Mouse (Mus musculus): ENCODE results near the gene Sdccag8. TPM values are rescaled to one million over a fixed set of nuclear protein-coding genes. Genes with fewer than 3 reads are reported as not detected.

Gene Sdccag8
- polyA plus RNA-seq, 1 experiment from 2014 or later: 5.2 TPM

DNA sequence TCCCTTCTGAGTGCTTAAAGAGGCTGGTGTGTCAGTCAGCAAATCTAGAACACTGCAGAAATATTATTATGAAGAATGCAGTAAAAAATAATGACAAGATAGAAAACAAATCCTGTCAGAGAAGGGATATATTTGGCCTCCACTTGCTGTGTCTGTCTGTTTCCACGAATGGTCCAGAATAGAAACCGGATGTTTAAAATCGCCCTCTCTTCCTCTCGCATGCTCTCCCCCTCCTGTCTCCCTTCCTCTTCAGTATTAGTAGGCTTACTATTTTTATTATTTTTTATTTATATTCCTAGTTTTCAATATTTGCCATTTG is 157.0 kb downstream of the Sdccag8 start:
- Histone ChIP-seq H3K36me3 (ENCODE audit: control insufficient read depth, insufficient read depth) (no peaks in the 10 kb centered on the region), H3K9ac (ENCODE audit: low read depth, low read length) (no peak overlapping the region), H3K27me3 (ENCODE audit: control insufficient read depth, insufficient read depth, low read depth, low read length) (no peaks in the 10 kb centered on the region), H3K4me2 (ENCODE audit: low read depth, low read length) (no peak overlapping the region), H3K9me3 (replicated peaks; ENCODE audit: control insufficient read depth, low read length) (no peaks in the 10 kb centered on the region), H3K4me3 (ENCODE audit: low read depth, low read length) (no peak overlapping the region), H3K4me1 (ENCODE audit: control insufficient read depth, low read depth, low read length) (no peaks in the 10 kb centered on the region), H3K27ac (ENCODE audit: low read length) (no peak overlapping the region)
- WGBS (ENCODE audit: insufficient replicate concordance): 59% methylated on average over 4 of the region's 4 CpGs
- ATAC-seq (ENCODE audit: low read depth): no peak

GRCm38 (mm10) chr1:176973356-176974088 is 159.1 kb downstream of the Sdccag8 start:
- no peak overlapping the region for H3K27ac ChIP-seq (ENCODE audit: low read length)
- 58% methylated on average over 6 of the region's 6 CpGs for WGBS (ENCODE audit: insufficient replicate concordance)
- no peaks in the 10 kb centered on the region for H3K27me3 ChIP-seq (ENCODE audit: control insufficient read depth, insufficient read depth, low read depth, low read length)
- H3K4me3 ChIP-seq (ENCODE audit: low read depth, low read length): no peak overlapping the region
- no peak overlapping the region for H3K9ac ChIP-seq (ENCODE audit: low read depth, low read length)
- H3K4me1 ChIP-seq (ENCODE audit: control insufficient read depth, low read depth, low read length): no peaks in the 10 kb centered on the region
- ATAC-seq (ENCODE audit: low read depth): no peak
- H3K9me3 ChIP-seq (replicated peaks; ENCODE audit: control insufficient read depth, low read length): no peaks in the 10 kb centered on the region
- H3K4me2 ChIP-seq (ENCODE audit: low read depth, low read length): no peak overlapping the region
- H3K36me3 ChIP-seq (ENCODE audit: control insufficient read depth, insufficient read depth): no peaks in the 10 kb centered on the region

DNA sequence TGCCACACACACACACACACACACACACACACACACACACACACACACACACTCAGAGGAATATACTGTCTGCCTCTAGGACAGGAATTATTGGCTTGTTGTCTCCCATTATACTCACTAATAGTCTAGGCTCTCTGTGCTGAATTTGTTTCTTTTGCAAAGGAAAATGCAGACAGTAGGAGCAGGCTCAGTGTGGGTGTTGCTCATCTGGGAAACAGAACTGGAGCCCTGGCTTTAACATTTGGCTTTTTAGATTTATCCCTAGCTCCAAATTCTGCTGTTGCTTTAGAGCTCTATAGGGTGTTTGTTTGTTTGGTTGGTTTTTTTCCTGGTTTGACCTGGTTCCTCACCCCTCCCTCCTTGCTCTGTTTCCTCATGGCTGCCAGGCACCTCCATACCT is 164.8 kb downstream of the Sdccag8 start:
- H3K9me3 ChIP-seq (replicated peaks; ENCODE audit: control insufficient read depth, low read length): no peaks in the 10 kb centered on the region
- ATAC-seq (ENCODE audit: low read depth): no peak
- H3K9ac ChIP-seq (ENCODE audit: low read depth, low read length): no peak overlapping the region
- H3K4me3 ChIP-seq (ENCODE audit: low read depth, low read length): no peak overlapping the region
- no peak overlapping the region for H3K27ac ChIP-seq (ENCODE audit: low read length)
- H3K36me3 ChIP-seq (ENCODE audit: control insufficient read depth, insufficient read depth): no peaks in the 10 kb centered on the region
- H3K4me1 ChIP-seq (ENCODE audit: control insufficient read depth, low read depth, low read length): no peaks in the 10 kb centered on the region; the same call in 1 of the 2 replicates
- no peaks in the 10 kb centered on the region for H3K27me3 ChIP-seq (ENCODE audit: control insufficient read depth, insufficient read depth, low read depth, low read length)
- H3K4me2 ChIP-seq (ENCODE audit: low read depth, low read length): no peak overlapping the region

DNA sequence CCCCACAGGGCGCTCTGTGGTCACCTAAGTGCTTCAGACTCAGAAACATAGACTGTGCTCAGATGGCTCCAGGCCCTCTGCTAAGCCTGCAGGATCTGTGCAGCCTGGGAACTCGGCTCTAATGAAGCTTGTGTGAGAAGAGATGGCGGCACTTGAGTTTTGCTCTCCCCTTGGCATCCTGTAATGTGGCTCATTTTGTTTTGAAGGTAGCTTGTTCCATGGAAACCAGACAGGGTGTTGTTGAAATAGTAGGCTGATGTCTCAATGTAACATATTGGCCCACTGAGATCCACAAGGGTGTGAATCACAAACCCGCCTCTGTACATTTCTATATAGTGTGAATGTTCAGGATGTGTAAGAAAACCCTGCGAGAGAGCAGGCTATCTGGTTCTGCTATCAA is 165.7 kb downstream of the Sdccag8 start:
- no peak overlapping the region for H3K4me2 ChIP-seq (ENCODE audit: low read depth, low read length)
- no peaks in the 10 kb centered on the region for H3K36me3 ChIP-seq (ENCODE audit: control insufficient read depth, insufficient read depth)
- no peaks in the 10 kb centered on the region for H3K27me3 ChIP-seq (ENCODE audit: control insufficient read depth, insufficient read depth, low read depth, low read length)
- H3K9ac ChIP-seq (ENCODE audit: low read depth, low read length): no peak overlapping the region
- WGBS (ENCODE audit: insufficient replicate concordance): 68% methylated on average over 5 of the region's 5 CpGs
- H3K27ac ChIP-seq (ENCODE audit: low read length): no peak overlapping the region
- H3K4me1 ChIP-seq (ENCODE audit: control insufficient read depth, low read depth, low read length): no peaks in the 10 kb centered on the region; the same call in 1 of the 2 replicates
- no peak overlapping the region for H3K4me3 ChIP-seq (ENCODE audit: low read depth, low read length)
- H3K9me3 ChIP-seq (replicated peaks; ENCODE audit: control insufficient read depth, low read length): no peaks in the 10 kb centered on the region
- no peak for ATAC-seq (ENCODE audit: low read depth)

- H3K4me2 ChIP-seq (ENCODE audit: low read depth, low read length): no peak overlapping the region
- ATAC-seq (ENCODE audit: low read depth): no peak
- H3K9me3 ChIP-seq (replicated peaks; ENCODE audit: control insufficient read depth, low read length): no peaks in the 10 kb centered on the region
- 70% methylated on average over 10 of the region's 10 CpGs for WGBS (ENCODE audit: insufficient replicate concordance)
- H3K4me3 ChIP-seq (ENCODE audit: low read depth, low read length): no peak overlapping the region
- no peak overlapping the region for H3K27ac ChIP-seq (ENCODE audit: low read length)
- no peaks in the 10 kb centered on the region for H3K36me3 ChIP-seq (ENCODE audit: control insufficient read depth, insufficient read depth)
- no peaks in the 10 kb centered on the region for H3K27me3 ChIP-seq (ENCODE audit: control insufficient read depth, insufficient read depth, low read depth, low read length)
- H3K9ac ChIP-seq (ENCODE audit: low read depth, low read length): no peak overlapping the region
- H3K4me1 ChIP-seq (ENCODE audit: control insufficient read depth, low read depth, low read length): no peaks in the 10 kb centered on the region; the same call in 1 of the 2 replicates
These were observed 166.4 kb downstream of the Sdccag8 start for GRCm38 (mm10) chr1:176980801-176981400.

DNA sequence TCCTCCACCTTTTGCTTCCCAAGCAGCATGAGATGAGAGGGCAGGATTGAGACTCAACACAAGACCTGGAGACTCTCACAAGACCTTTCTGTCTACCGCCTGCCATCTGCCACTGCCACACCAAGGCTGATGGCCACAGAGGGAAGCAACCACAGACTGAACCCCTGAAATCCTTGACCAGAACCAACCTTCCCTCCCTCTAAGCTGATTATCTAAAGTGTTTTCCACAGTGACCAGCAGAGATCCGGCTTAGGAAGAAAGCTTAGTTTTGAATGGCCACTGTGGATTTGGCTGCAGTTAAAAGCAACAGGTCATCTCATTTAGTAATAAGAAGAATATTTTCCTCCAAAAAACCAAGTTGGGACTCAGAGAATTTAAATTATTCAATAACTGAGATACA is 167.1 kb downstream of the Sdccag8 start:
- no peak overlapping the region for H3K4me2 ChIP-seq (ENCODE audit: low read depth, low read length)
- no peaks in the 10 kb centered on the region for H3K27me3 ChIP-seq (ENCODE audit: control insufficient read depth, insufficient read depth, low read depth, low read length)
- H3K4me3 ChIP-seq (ENCODE audit: low read depth, low read length): no peak overlapping the region
- no peaks in the 10 kb centered on the region; the same call in 1 of the 2 replicates for H3K4me1 ChIP-seq (ENCODE audit: control insufficient read depth, low read depth, low read length)
- H3K36me3 ChIP-seq (ENCODE audit: control insufficient read depth, insufficient read depth): no peaks in the 10 kb centered on the region
- H3K9ac ChIP-seq (ENCODE audit: low read depth, low read length): no peak overlapping the region
- ATAC-seq (ENCODE audit: low read depth): no peak
- no peak overlapping the region for H3K27ac ChIP-seq (ENCODE audit: low read length)
- no peaks in the 10 kb centered on the region for H3K9me3 ChIP-seq (replicated peaks; ENCODE audit: control insufficient read depth, low read length)
- WGBS (ENCODE audit: insufficient replicate concordance): 77% methylated on average over 2 of the region's 2 CpGs

DNA sequence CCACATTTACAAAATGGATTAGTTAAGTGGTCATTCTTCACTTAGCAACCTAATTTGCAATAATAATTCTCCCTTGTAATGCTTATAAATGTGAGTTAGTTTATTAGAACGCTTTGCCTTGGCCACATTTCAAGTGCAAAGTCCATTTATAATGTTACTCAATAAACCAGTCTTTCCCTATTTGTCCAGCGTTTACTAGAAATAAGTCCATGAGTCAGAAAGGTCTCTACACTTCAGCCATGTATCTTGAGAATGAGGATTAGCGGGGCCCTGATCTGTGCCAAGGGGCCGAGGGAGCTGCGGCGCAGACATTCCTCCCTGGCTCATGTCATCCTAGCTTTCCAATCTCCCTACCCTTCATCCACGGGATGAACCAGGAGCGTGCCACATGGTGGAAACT is 168.2 kb downstream of the Sdccag8 start:
- Histone ChIP-seq H3K9me3 (replicated peaks; ENCODE audit: control insufficient read depth, low read length) (no peaks in the 10 kb centered on the region), H3K27ac (ENCODE audit: low read length) (no peak overlapping the region), H3K4me3 (ENCODE audit: low read depth, low read length) (no peak overlapping the region), H3K36me3 (ENCODE audit: control insufficient read depth, insufficient read depth) (no peaks in the 10 kb centered on the region), H3K4me1 (ENCODE audit: control insufficient read depth, low read depth, low read length) (no peaks in the 10 kb centered on the region; the same call in 1 of the 2 replicates), H3K27me3 (ENCODE audit: control insufficient read depth, insufficient read depth, low read depth, low read length) (no peaks in the 10 kb centered on the region), H3K4me2 (ENCODE audit: low read depth, low read length) (no peak overlapping the region), H3K9ac (ENCODE audit: low read depth, low read length) (no peak overlapping the region)
- ATAC-seq (ENCODE audit: low read depth): no peak
- WGBS (ENCODE audit: insufficient replicate concordance): 74% methylated on average over 8 of the region's 8 CpGs

- Histone ChIP-seq H3K27ac (ENCODE audit: low read length) (no peak overlapping the region), H3K4me1 (ENCODE audit: control insufficient read depth, low read depth, low read length) (no peaks in the 10 kb centered on the region; the same call in 1 of the 2 replicates), H3K4me3 (ENCODE audit: low read depth, low read length) (no peak overlapping the region)
These were observed 171.2 kb downstream of the Sdccag8 start for GRCm38 (mm10) chr1:176985691-176986090.

GRCm38 (mm10) chr1:176986275-176986674 is 171.8 kb downstream of the Sdccag8 start:
- H3K4me1 ChIP-seq (ENCODE audit: control insufficient read depth, low read depth, low read length): no peaks in the 10 kb centered on the region; the same call in 1 of the 2 replicates
- H3K4me3 ChIP-seq (ENCODE audit: low read depth, low read length): no peak overlapping the region
- H3K4me2 ChIP-seq (ENCODE audit: low read depth, low read length): no peak overlapping the region
- H3K9ac ChIP-seq (ENCODE audit: low read depth, low read length): no peak overlapping the region
- no peaks in the 10 kb centered on the region for H3K27me3 ChIP-seq (ENCODE audit: control insufficient read depth, insufficient read depth, low read depth, low read length)
- no peak for ATAC-seq (ENCODE audit: low read depth)
- H3K9me3 ChIP-seq (replicated peaks; ENCODE audit: control insufficient read depth, low read length): no peaks in the 10 kb centered on the region
- 28% methylated on average over 6 of the region's 6 CpGs for WGBS (ENCODE audit: insufficient replicate concordance)
- no peaks in the 10 kb centered on the region for H3K36me3 ChIP-seq (ENCODE audit: control insufficient read depth, insufficient read depth)
- H3K27ac ChIP-seq (ENCODE audit: low read length): no peak overlapping the region

More at GRCm38 (mm10) chr1:176985691-176986090, 171.2 kb downstream of the Sdccag8 start:
- H3K4me2 ChIP-seq (ENCODE audit: low read depth, low read length): no peak overlapping the region
- no peaks in the 10 kb centered on the region for H3K27me3 ChIP-seq (ENCODE audit: control insufficient read depth, insufficient read depth, low read depth, low read length)
- ATAC-seq (ENCODE audit: low read depth): no peak
- 61% methylated on average over 6 of the region's 6 CpGs for WGBS (ENCODE audit: insufficient replicate concordance)
- no peaks in the 10 kb centered on the region for H3K9me3 ChIP-seq (replicated peaks; ENCODE audit: control insufficient read depth, low read length)
- H3K9ac ChIP-seq (ENCODE audit: low read depth, low read length): no peak overlapping the region
- H3K36me3 ChIP-seq (ENCODE audit: control insufficient read depth, insufficient read depth): no peaks in the 10 kb centered on the region
